In genomic region chr12:80216258-80216881, GRCm38 (mm10) we compare ENCODE assay signal across 8 mouse cellular contexts. TPM values are rescaled to one million over a fixed set of nuclear protein-coding genes. Genes with fewer than 3 reads are reported as not detected.
DNase-seq lines count a peak whose midpoint lies in the region; ATAC-seq lines count a peak whose summit lies in the region.

No protein-coding gene starts in this region.

- peak overlapping the region; percentile 20 for H3K4me2 ChIP-seq in heart, embryonic 16.5 days (ENCODE audit: low read depth, low read length)
- no peak overlapping the region for H3K4me2 ChIP-seq in limb, embryonic 12.5 days

- ATAC-seq in heart, embryonic 16.5 days (replicated peaks; ENCODE audit: extremely low read depth, insufficient read depth, low FRiP score) = peak; percentile 74
- no peak for ATAC-seq in limb, embryonic 12.5 days (ENCODE audit: insufficient number of reproducible peaks, insufficient read depth, low FRiP score, low TSS enrichment, low read depth)
- ATAC-seq in CD4-positive, CD25-positive, alpha-beta regulatory T cell, adult 4 months = no peak

- peaks cover 70% of the 10 kb centered on the region for H3K4me1 ChIP-seq in heart, embryonic 16.5 days (ENCODE audit: control insufficient read depth, insufficient read depth, low read length)
- H3K4me1 ChIP-seq in limb, embryonic 12.5 days (replicated peaks) = peaks cover 77% of the 10 kb centered on the region

- peak; percentile 52 for DNase-seq in testis, postnatal 14 days (ENCODE audit: low spot score)
- DNase-seq in testis, postnatal 10 days (ENCODE audit: low spot score) = no peak
- no peak for DNase-seq in left cerebral cortex, adult 8-10 months (ENCODE audit: low spot score in 2 of 2)
- no peak for DNase-seq in cerebellum, postnatal 4 days (ENCODE audit: low spot score in 2 of 2)
- no peak for DNase-seq in cerebellum, adult 9-11 months

- peak overlapping the region; percentile 92 for H3K27ac ChIP-seq in heart, embryonic 16.5 days (ENCODE audit: low read length)
- H3K27ac ChIP-seq in limb, embryonic 12.5 days = 0 out of 2 replicates have a peak overlapping the region, but pooled peaks have one; percentile 13

- H3K36me3 ChIP-seq in heart, embryonic 16.5 days (ENCODE audit: control insufficient read depth, insufficient read depth) = no peaks in the 10 kb centered on the region
- H3K36me3 ChIP-seq in limb, embryonic 12.5 days = no peaks in the 10 kb centered on the region

- H3K9ac ChIP-seq in heart, embryonic 16.5 days (ENCODE audit: low read length) = no peak overlapping the region; the same call in 1 of the 2 replicates
- no peak overlapping the region for H3K9ac ChIP-seq in limb, embryonic 12.5 days (replicated peaks)

- no peak overlapping the region for H3K4me3 ChIP-seq in heart, embryonic 16.5 days (ENCODE audit: low read length)
- no peak overlapping the region for H3K4me3 ChIP-seq in limb, embryonic 12.5 days (replicated peaks)

- no peaks in the 10 kb centered on the region for H3K27me3 ChIP-seq in heart, embryonic 16.5 days (ENCODE audit: control insufficient read depth, insufficient read depth, low read length)
- H3K27me3 ChIP-seq in limb, embryonic 12.5 days = no peaks in the 10 kb centered on the region

- WGBS in heart, embryonic 16.5 days = 24% methylated on average over 6 of the region's 6 CpGs
- WGBS in limb, embryonic 12.5 days = 70% methylated on average over 6 of the region's 6 CpGs

- no peaks in the 10 kb centered on the region for H3K9me3 ChIP-seq in heart, embryonic 16.5 days (replicated peaks; ENCODE audit: control insufficient read depth, low read length)
- H3K9me3 ChIP-seq in limb, embryonic 12.5 days = no peaks in the 10 kb centered on the region

RNA-seq across cellular contexts. Expression of gene Actn1, which starts 43.8 kb away (rescaled TPM):
- 31.0 and 33.1 TPM in 2 replicates for polyA plus RNA-seq in heart, embryonic 16.5 days (2015; fragmentation: Nextera tagmentation; extraction: Ambion mirVana)
- 42.0 and 45.8 TPM in 2 replicates for polyA plus RNA-seq in limb, embryonic 12.5 days (2016; fragmentation: Nextera tagmentation; extraction: Ambion mirVana)
- 100 to 1,000 TPM in 1 of 4 experiments, 10 to 100 TPM in 3; 92.6 to 101 (median 98.8) TPM for total RNA-seq in left cerebral cortex, adult 8-10 months (2022)
- polyA plus RNA-seq in CD4-positive, CD25-positive, alpha-beta regulatory T cell, adult 4 months (2017; shearing (Covaris generic)) = 10 to 100 TPM; 47.8 to 47.9 TPM
